In the genomic region with DNA sequence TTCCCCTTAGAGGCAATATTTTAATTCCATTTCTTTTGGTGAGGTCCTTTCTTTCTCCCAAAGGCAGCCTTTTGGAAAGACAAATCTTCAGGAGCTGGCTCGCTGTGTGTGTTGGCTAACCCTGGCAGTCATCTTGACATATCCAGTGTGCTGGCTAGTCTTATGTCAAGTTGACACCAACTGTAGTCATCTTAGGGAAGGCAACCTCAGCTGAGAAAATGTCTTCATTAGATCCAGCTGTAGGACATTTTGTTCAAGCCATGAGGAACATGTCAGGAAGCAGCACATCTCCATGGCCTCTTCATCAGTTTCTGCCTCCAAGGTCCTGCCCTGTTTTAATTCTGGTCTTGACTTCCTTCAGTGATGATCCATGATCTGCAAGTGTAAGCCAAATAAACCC, we compare ENCODE assay signal across 27 mouse cellular contexts.
DNase-seq lines count a peak whose midpoint lies in the region; ATAC-seq and TF ChIP-seq lines count a peak whose summit lies in the region.
"Had no signal": no experiment of that assay in that cellular context is flagged by ENCODE, and none has a peak within 500 bp of the region (broad histone marks: within the 10 kb centered on the region; RNA-seq: fewer than 3 reads in every experiment).

No protein-coding gene starts in this region.

- TF ChIP-seq EP300 in lung, postnatal 0 days (IDR thresholded peaks at IDR 0.05) = no peak

- peaks cover 8% of the 10 kb centered on the region for H3K27me3 ChIP-seq in lung, embryonic 16.5 days (ENCODE audit: control insufficient read depth, insufficient read depth, low read depth, low read length)
- no peaks in the 10 kb centered on the region for H3K27me3 ChIP-seq in lung, postnatal 0 days (replicated peaks; ENCODE audit: insufficient read depth, low read length)
- 0 out of 2 replicates have a peak, but pooled peaks cover 10% of the 10 kb centered on the region for H3K27me3 ChIP-seq in kidney, embryonic 14.5 days (ENCODE audit: control insufficient read depth, insufficient read depth, low read length)
- H3K27me3 ChIP-seq: embryonic facial prominence, embryonic 13.5 days; embryonic facial prominence, embryonic 15.5 days had no signal

- no peak overlapping the region for H3K4me2 ChIP-seq in lung, embryonic 16.5 days (ENCODE audit: low read depth, low read length)
- no peak overlapping the region for H3K4me2 ChIP-seq in lung, postnatal 0 days (replicated peaks; ENCODE audit: low read depth, low read length)
- no peak overlapping the region for H3K4me2 ChIP-seq in kidney, embryonic 14.5 days (replicated peaks; ENCODE audit: low read depth, low read length)
- H3K4me2 ChIP-seq: embryonic facial prominence, embryonic 13.5 days; embryonic facial prominence, embryonic 15.5 days; forebrain, embryonic 12.5 days had no signal

- no peaks in the 10 kb centered on the region for H3K36me3 ChIP-seq in lung, embryonic 16.5 days (ENCODE audit: control insufficient read depth, insufficient read depth, low read length)
- H3K36me3 ChIP-seq in lung, postnatal 0 days (ENCODE audit: insufficient read depth, low read length) = no peaks in the 10 kb centered on the region
- H3K36me3 ChIP-seq in kidney, embryonic 14.5 days (ENCODE audit: control insufficient read depth, insufficient read depth, low read length) = no peaks in the 10 kb centered on the region
- H3K36me3 ChIP-seq: embryonic facial prominence, embryonic 13.5 days; embryonic facial prominence, embryonic 15.5 days; forebrain, embryonic 10.5 days; forebrain, embryonic 12.5 days; G1E had no signal

- no peaks in the 10 kb centered on the region for H3K9me3 ChIP-seq in lung, embryonic 16.5 days (ENCODE audit: control insufficient read depth, low read length)
- no peaks in the 10 kb centered on the region for H3K9me3 ChIP-seq in lung, postnatal 0 days (ENCODE audit: low read length)
- no peaks in the 10 kb centered on the region for H3K9me3 ChIP-seq in kidney, embryonic 14.5 days (ENCODE audit: control insufficient read depth, low read length)
- H3K9me3 ChIP-seq: embryonic facial prominence, embryonic 13.5 days; embryonic facial prominence, embryonic 15.5 days; forebrain, embryonic 10.5 days; forebrain, embryonic 12.5 days; G1E had no signal

- no peak overlapping the region for H3K9ac ChIP-seq in lung, embryonic 16.5 days (ENCODE audit: low read length)
- no peak overlapping the region for H3K9ac ChIP-seq in lung, postnatal 0 days (replicated peaks; ENCODE audit: low read depth)
- no peak overlapping the region for H3K9ac ChIP-seq in kidney, embryonic 14.5 days (ENCODE audit: low read depth, low read length)
- H3K9ac ChIP-seq: embryonic facial prominence, embryonic 13.5 days; embryonic facial prominence, embryonic 15.5 days; forebrain, embryonic 12.5 days; forebrain, postnatal 0 days had no signal

- peak; percentile 66; the same call in 1 of the 2 replicates for ATAC-seq in lung, embryonic 16.5 days (ENCODE audit: low read depth)
- ATAC-seq in lung, postnatal 0 days = peak; percentile 65
- ATAC-seq in kidney, embryonic 14.5 days (ENCODE audit: low FRiP score, low TSS enrichment) = no peak
- ATAC-seq: activated CD4-positive, CD25-positive, alpha-beta regulatory T cell, adult 4 months; forebrain, embryonic 14.5 days; forebrain, postnatal 0 days; Patski had no signal

- no peak overlapping the region for H3K27ac ChIP-seq in lung, embryonic 16.5 days (ENCODE audit: low read length)
- H3K27ac ChIP-seq in lung, postnatal 0 days (ENCODE audit: low read length) = no peak overlapping the region
- H3K27ac ChIP-seq in kidney, embryonic 14.5 days (ENCODE audit: low read depth, low read length) = no peak overlapping the region
- H3K27ac ChIP-seq: embryonic facial prominence, embryonic 13.5 days; embryonic facial prominence, embryonic 15.5 days; forebrain, embryonic 10.5 days; forebrain, embryonic 12.5 days had no signal

- DNase-seq in lung, adult 2 months = no peak
- DNase-seq in lung, postnatal 0 days (ENCODE audit: low spot score) = peak; percentile 46
- DNase-seq in lung, postnatal 14 days = peak; percentile 9
- DNase-seq in lung, postnatal 36 days = peak; percentile 32
- no peak for DNase-seq in retina, embryonic 14.5 days (ENCODE audit: low spot score)
- no peak for DNase-seq in urinary bladder, adult 18-20 months (ENCODE audit: low spot score in 2 of 2)
- DNase-seq: adrenal gland, adult 8-10 months; adrenal gland, postnatal 14 days; cerebellum, adult 11 months; cerebellum, adult 18-20 months; cerebellum, adult 8-10 months; cerebellum, adult 9-11 months; cerebellum, postnatal 14 days; cerebellum, postnatal 36 days; embryo, embryonic 11 days; forebrain, postnatal 0 days had no signal

- H3K4me3 ChIP-seq in lung, embryonic 16.5 days (ENCODE audit: low read length) = no peak overlapping the region
- no peak overlapping the region for H3K4me3 ChIP-seq in lung, adult 2 months (replicated peaks; ENCODE audit: extremely low read depth, low read depth, low read length)
- no peak overlapping the region for H3K4me3 ChIP-seq in lung, postnatal 0 days (ENCODE audit: low read depth, low read length)
- H3K4me3 ChIP-seq in kidney, embryonic 14.5 days (ENCODE audit: low read length) = no peak overlapping the region
- H3K4me3 ChIP-seq: embryonic facial prominence, embryonic 13.5 days; embryonic facial prominence, embryonic 15.5 days; erythroblast, embryonic 14.5 days; forebrain, embryonic 10.5 days; forebrain, embryonic 12.5 days had no signal

- no peak for TF ChIP-seq CTCF in lung, adult 2 months (IDR thresholded peaks at IDR 0.05; ENCODE audit: insufficient read depth, low read length)
- no peak for TF ChIP-seq CTCF in lung, postnatal 0 days (IDR thresholded peaks at IDR 0.05)

- 69% methylated on average over 1 of the region's 1 CpGs for WGBS in lung, embryonic 16.5 days
- 85% methylated on average over 1 of the region's 1 CpGs for WGBS in lung, adult 2 months
- 73% methylated on average over 1 of the region's 1 CpGs for WGBS in lung, postnatal 0 days
- 87% methylated on average over 1 of the region's 1 CpGs for WGBS in kidney, embryonic 14.5 days

- TF ChIP-seq POLR2A in lung, adult 2 months (IDR thresholded peaks at IDR 0.05; ENCODE audit: borderline replicate concordance, extremely low read depth, low read depth, low read length) = no peak

- H3K4me1 ChIP-seq in lung, embryonic 16.5 days (replicated peaks; ENCODE audit: control insufficient read depth, insufficient read depth, low read length) = peaks cover 5% of the 10 kb centered on the region; the same call in 1 of the 2 replicates
- no peaks in the 10 kb centered on the region for H3K4me1 ChIP-seq in lung, adult 2 months (ENCODE audit: control insufficient read depth, insufficient read depth, low read length)
- H3K4me1 ChIP-seq in lung, postnatal 0 days (ENCODE audit: insufficient read depth, low read depth, low read length) = no peaks in the 10 kb centered on the region
- no peaks in the 10 kb centered on the region for H3K4me1 ChIP-seq in kidney, embryonic 14.5 days (ENCODE audit: control insufficient read depth, insufficient read depth, low read length)
- H3K4me1 ChIP-seq: embryonic facial prominence, embryonic 13.5 days; embryonic facial prominence, embryonic 15.5 days had no signal

Comparison
In these comparisons a context has a peak if more than half of its experiments do, and no peak if none do; other contexts are left out.
1. DNase-seq: peak in lung, postnatal 0 days (single experiment), lung, postnatal 14 days (single experiment) and lung, postnatal 36 days (single experiment); none in lung, adult 2 months (single experiment), retina, embryonic 14.5 days (single experiment) and urinary bladder, adult 18-20 months (0 of 2).